ENCODE assay signal across 22 mouse cellular contexts in genomic region chr11:45787408-45787807, GRCm38 (mm10).
DNase-seq lines count a peak whose midpoint lies in the region; ATAC-seq and TF ChIP-seq lines count a peak whose summit lies in the region.
"Had no signal": no experiment of that assay in that cellular context is flagged by ENCODE, and none has a peak within 500 bp of the region (broad histone marks: within the 10 kb centered on the region; RNA-seq: fewer than 3 reads in every experiment).

No protein-coding gene starts in this region.

- no peak overlapping the region for H3K27ac ChIP-seq in forebrain, embryonic 16.5 days (ENCODE audit: low read length)
- no peak overlapping the region for H3K27ac ChIP-seq in forebrain, embryonic 13.5 days
- no peak overlapping the region for H3K27ac ChIP-seq in forebrain, postnatal 0 days (ENCODE audit: low read depth, low read length)
- no peak overlapping the region for H3K27ac ChIP-seq in forebrain, embryonic 10.5 days

- no peak overlapping the region for H3K4me3 ChIP-seq in forebrain, embryonic 16.5 days (replicated peaks; ENCODE audit: low read length)
- H3K4me3 ChIP-seq in forebrain, embryonic 13.5 days, result no peak overlapping the region
- no peak overlapping the region for H3K4me3 ChIP-seq in forebrain, postnatal 0 days (ENCODE audit: low read depth, low read length)
- H3K4me3 ChIP-seq in forebrain, embryonic 10.5 days, result no peak overlapping the region

- no peaks in the 10 kb centered on the region for H3K36me3 ChIP-seq in forebrain, embryonic 16.5 days (ENCODE audit: control insufficient read depth, insufficient read depth)
- H3K36me3 ChIP-seq in forebrain, embryonic 13.5 days (ENCODE audit: poor library complexity, severe bottlenecking), result no peaks in the 10 kb centered on the region
- no peaks in the 10 kb centered on the region for H3K36me3 ChIP-seq in forebrain, postnatal 0 days (ENCODE audit: insufficient read depth)
- H3K36me3 ChIP-seq in forebrain, embryonic 10.5 days (replicated peaks), result no peaks in the 10 kb centered on the region
- H3K36me3 ChIP-seq: G1E had no signal

- no peak for TF ChIP-seq POLR2A in brain, embryonic 14.5 days (IDR thresholded peaks at IDR 0.05; ENCODE audit: borderline replicate concordance, extremely low read depth, insufficient read depth, insufficient read length, poor library complexity, severe bottlenecking)

- H3K4me1 ChIP-seq in forebrain, embryonic 16.5 days (replicated peaks; ENCODE audit: control insufficient read depth, insufficient read depth, low read length), result peaks cover 6% of the 10 kb centered on the region; the same call in 1 of the 2 replicates
- peaks cover 9% of the 10 kb centered on the region for H3K4me1 ChIP-seq in forebrain, embryonic 13.5 days
- no peaks in the 10 kb centered on the region for H3K4me1 ChIP-seq in forebrain, postnatal 0 days (ENCODE audit: insufficient read depth)
- peaks cover 25% of the 10 kb centered on the region for H3K4me1 ChIP-seq in forebrain, embryonic 10.5 days

- TF ChIP-seq CTCF in forebrain, postnatal 0 days (IDR thresholded peaks at IDR 0.05; ENCODE audit: low read depth), result no peak
- no peak for TF ChIP-seq CTCF in brain, embryonic 14.5 days (IDR thresholded peaks at IDR 0.05; ENCODE audit: borderline replicate concordance, extremely low read depth, insufficient read depth, insufficient read length)

- H3K27me3 ChIP-seq in forebrain, embryonic 16.5 days (replicated peaks; ENCODE audit: control insufficient read depth, insufficient read depth, low read length), result no peaks in the 10 kb centered on the region
- no peaks in the 10 kb centered on the region for H3K27me3 ChIP-seq in forebrain, embryonic 13.5 days
- no peaks in the 10 kb centered on the region for H3K27me3 ChIP-seq in forebrain, postnatal 0 days (ENCODE audit: insufficient read depth, low read length)
- no peaks in the 10 kb centered on the region for H3K27me3 ChIP-seq in forebrain, embryonic 10.5 days (ENCODE audit: poor library complexity, severe bottlenecking)
- H3K27me3 ChIP-seq: CH12.LX had no signal

- WGBS in forebrain, embryonic 16.5 days, result 82% methylated on average over 5 of the region's 5 CpGs
- 95% methylated on average over 5 of the region's 5 CpGs for WGBS in forebrain, embryonic 13.5 days
- 74% methylated on average over 5 of the region's 5 CpGs for WGBS in forebrain, postnatal 0 days
- WGBS in forebrain, embryonic 10.5 days, result 95% methylated on average over 5 of the region's 5 CpGs

- DNase-seq in forebrain, postnatal 0 days, result peak; percentile 71
- DNase-seq in forebrain, embryonic 10.5 days (ENCODE audit: extremely low spot score, low spot score), result no peak
- peak; percentile 8 for DNase-seq in brain, embryonic 14.5 days (ENCODE audit: low read depth)
- DNase-seq in heart, postnatal 4 days, result no peak
- DNase-seq: adrenal gland, adult 2 months; adrenal gland, adult 8-10 months; adrenal gland, postnatal 10 days; adrenal gland, postnatal 14 days; adrenal gland, postnatal 25 days; adrenal gland, postnatal 36 days; B cell, adult 2 months; cerebellum, adult 11 months; cerebellum, adult 11-12 months; cerebellum, adult 18-20 months; cerebellum, adult 2 months had no signal

- H3K4me2 ChIP-seq in forebrain, embryonic 16.5 days (ENCODE audit: low read length), result no peak overlapping the region
- no peak overlapping the region for H3K4me2 ChIP-seq in forebrain, embryonic 13.5 days
- H3K4me2 ChIP-seq in forebrain, postnatal 0 days (ENCODE audit: low read depth), result no peak overlapping the region

- H3K9ac ChIP-seq in forebrain, embryonic 16.5 days (replicated peaks; ENCODE audit: low read depth, low read length), result no peak overlapping the region
- H3K9ac ChIP-seq in forebrain, embryonic 13.5 days, result no peak overlapping the region
- H3K9ac ChIP-seq in forebrain, postnatal 0 days, result no peak overlapping the region

- H3K9me3 ChIP-seq in forebrain, embryonic 16.5 days (ENCODE audit: control insufficient read depth, low read length), result no peaks in the 10 kb centered on the region
- no peaks in the 10 kb centered on the region for H3K9me3 ChIP-seq in forebrain, embryonic 13.5 days (replicated peaks)
- H3K9me3 ChIP-seq in forebrain, postnatal 0 days (ENCODE audit: low read length), result no peaks in the 10 kb centered on the region
- peaks cover 7% of the 10 kb centered on the region; the same call in 1 of the 2 replicates for H3K9me3 ChIP-seq in forebrain, embryonic 10.5 days
- H3K9me3 ChIP-seq: G1E had no signal

- peak; percentile 57 for ATAC-seq in forebrain, embryonic 16.5 days
- no peak; the same call in 1 of the 2 replicates for ATAC-seq in forebrain, embryonic 13.5 days
- peak; percentile 89 for ATAC-seq in forebrain, postnatal 0 days
- ATAC-seq: activated CD4-positive, CD25-positive, alpha-beta regulatory T cell, adult 4 months; CD4-positive, CD25-positive, alpha-beta regulatory T cell, adult 4 months; Patski had no signal

Comparison
In these comparisons a context has a peak if more than half of its experiments do, and no peak if none do; other contexts are left out.
1. DNase-seq: peak in forebrain, postnatal 0 days (single experiment) and brain, embryonic 14.5 days (single experiment); none in forebrain, embryonic 10.5 days (single experiment) and heart, postnatal 4 days (single experiment).